In the genomic region with DNA sequence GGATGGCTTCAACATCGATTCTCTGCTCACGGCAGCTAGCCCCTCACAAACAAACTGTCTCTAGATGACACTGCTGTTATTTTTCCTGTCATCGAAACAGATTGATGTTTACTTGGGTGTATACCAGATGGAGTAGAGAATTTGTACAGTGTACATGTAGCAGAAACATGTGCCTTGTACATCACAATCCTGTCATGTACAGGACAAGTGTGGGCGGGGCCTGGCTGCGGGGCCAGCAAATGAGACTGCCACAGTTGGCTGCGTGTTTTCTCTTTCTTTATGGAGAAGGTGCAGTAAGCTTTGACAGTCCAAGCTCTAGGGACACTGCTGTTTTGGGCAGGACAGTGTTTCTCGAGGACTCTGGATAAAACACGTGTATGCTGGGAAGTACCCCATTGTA, we compare ENCODE assay signal across 24 mouse cellular contexts.
"Had no signal": no experiment of that assay in that cellular context is flagged by ENCODE, and none has a peak within 500 bp of the region (broad histone marks: within the 10 kb centered on the region; RNA-seq: fewer than 3 reads in every experiment).

No protein-coding gene starts in this region.

- H3K9ac ChIP-seq: limb, embryonic 13.5 days; liver, embryonic 12.5 days; liver, embryonic 15.5 days; lung, embryonic 15.5 days; midbrain, embryonic 13.5 days; neural tube, embryonic 13.5 days; stomach, embryonic 15.5 days had no signal

- DNase-seq: kidney, adult 18-20 months; kidney, adult 9 months; kidney, postnatal 25 days; liver; lung, adult 18-20 months; lung, postnatal 10 days; lung, postnatal 36 days; retina, postnatal 1 day; right cerebral cortex, postnatal 25 days; spleen, adult 18-20 months; thymus, postnatal 25 days had no signal

- H3K36me3 ChIP-seq: limb, embryonic 13.5 days; liver, embryonic 12.5 days; liver, embryonic 15.5 days; midbrain, embryonic 10.5 days; midbrain, embryonic 13.5 days; neural tube, embryonic 13.5 days; stomach, embryonic 15.5 days had no signal

- H3K4me2 ChIP-seq: limb, embryonic 13.5 days; liver, embryonic 12.5 days; liver, embryonic 15.5 days; lung, embryonic 15.5 days; midbrain, embryonic 13.5 days; neural tube, embryonic 13.5 days; stomach, embryonic 15.5 days had no signal

- H3K27ac ChIP-seq: limb, embryonic 10.5 days; limb, embryonic 13.5 days; liver, embryonic 12.5 days; liver, embryonic 15.5 days; lung, embryonic 15.5 days; midbrain, embryonic 10.5 days; midbrain, embryonic 13.5 days; neural tube, embryonic 13.5 days; stomach, embryonic 15.5 days had no signal

- H3K4me3 ChIP-seq: limb, embryonic 10.5 days; limb, embryonic 13.5 days; liver, embryonic 12.5 days; liver, embryonic 15.5 days; lung, embryonic 15.5 days; megakaryocyte, embryonic 14.5 days; midbrain, embryonic 10.5 days; midbrain, embryonic 13.5 days; myocyte; neural tube, embryonic 13.5 days; stomach, embryonic 15.5 days had no signal

- H3K4me1 ChIP-seq: liver, embryonic 15.5 days; stomach, embryonic 15.5 days had no signal

- H3K9me3 ChIP-seq: limb, embryonic 10.5 days; limb, embryonic 13.5 days; liver, embryonic 12.5 days; liver, embryonic 15.5 days; lung, embryonic 15.5 days; megakaryocyte, embryonic 14.5 days; midbrain, embryonic 10.5 days; midbrain, embryonic 13.5 days; neural tube, embryonic 13.5 days; stomach, embryonic 15.5 days had no signal

- ATAC-seq: intestine, embryonic 16.5 days; liver, embryonic 12.5 days; midbrain, embryonic 13.5 days; midbrain, embryonic 16.5 days had no signal

- H3K27me3 ChIP-seq: limb, embryonic 13.5 days; liver, embryonic 15.5 days; lung, embryonic 15.5 days; midbrain, embryonic 13.5 days; neural tube, embryonic 13.5 days; stomach, embryonic 15.5 days had no signal
